Mouse (Mus musculus) MEL (cell line): ENCODE data around the gene Serpinf1. TPM values are rescaled to one million over a fixed set of nuclear protein-coding genes. Genes with fewer than 3 reads are reported as not detected.

Experiments
- DNase-seq: peaks from one replicate; pipeline ENCODE4 v3.0.0; 2011; ENCODE audit warnings: low read depth, low spot score
- H3K27ac ChIP-seq: 2 replicates; pipeline ENCODE4 v1.5.1; 2012; ENCODE audit warnings: low read depth, mild to moderate bottlenecking, control low read depth, low read length, moderate library complexity; ENCODE audit not compliant: control insufficient read depth
- H3K27me3 ChIP-seq, 2 experiments: fragments of 150-350 bp in 1 of 2; sonication (generic) in 1 of 2; 2 replicates each; pipeline ENCODE4 v1.6.1; 2012; ENCODE audit warnings: low read length in 2 of 2, mild to moderate bottlenecking in 2 of 2, improper control_type of control experiment in 1 of 2, moderate library complexity in 1 of 2; ENCODE audit not compliant: insufficient read depth in 2 of 2, control insufficient read depth in 1 of 2
- H3K36me3 ChIP-seq, 2 experiments: 2 replicates each; pipeline ENCODE4 v1.6.1; 2012 to 2014; ENCODE audit warnings: low read length in 2 of 2, improper control_type of control experiment in 1 of 2, inconsistent platforms in 1 of 2, mild to moderate bottlenecking in 1 of 2; ENCODE audit not compliant: insufficient read depth in 2 of 2, control insufficient read depth in 1 of 2
- H3K4me1 ChIP-seq, 2 experiments: fragments of 150-350 bp in 1 of 2; sonication (generic) in 1 of 2; 2 replicates each; pipeline ENCODE4 v1.6.1; 2012; ENCODE audit warnings: low read length in 2 of 2, improper control_type of control experiment in 1 of 2, mild to moderate bottlenecking in 1 of 2; ENCODE audit not compliant: insufficient read depth in 2 of 2, control insufficient read depth in 1 of 2
- H3K4me3 ChIP-seq, 2 experiments: fragments of 150-350 bp in 1 of 2; sonication (generic) in 1 of 2; 2 replicates each; pipeline ENCODE4 v1.5.1; 2012; ENCODE audit warnings: low read depth in 2 of 2, low read length in 2 of 2, mild to moderate bottlenecking in 2 of 2, moderate library complexity in 2 of 2, control low read depth in 1 of 2, improper control_type of control experiment in 1 of 2; ENCODE audit not compliant: control insufficient read depth in 1 of 2, insufficient read depth in 1 of 2
- H3K79me2 ChIP-seq: 2 replicates; pipeline ENCODE4 v1.6.1; 2012; ENCODE audit warnings: mild to moderate bottlenecking, low read length, moderate library complexity; ENCODE audit not compliant: control insufficient read depth, poor library complexity, insufficient read depth
- H3K9ac ChIP-seq: 2 replicates; pipeline ENCODE4 v1.6.1; 2012; ENCODE audit warnings: low read depth, mild to moderate bottlenecking, control low read depth, low read length, moderate library complexity; ENCODE audit not compliant: control insufficient read depth, poor library complexity, severe bottlenecking
- H3K9me3 ChIP-seq: fragments of 150-350 bp; sonication (generic); replicated peaks from 2 replicates; pipeline ENCODE4 v1.6.1; 2012; ENCODE audit warnings: mild to moderate bottlenecking, low read length, improper control_type of control experiment, moderate library complexity; ENCODE audit not compliant: insufficient read depth
- CHD2 ChIP-seq: IDR thresholded peaks from 2 replicates; pipeline ENCODE4 v1.6.1; 2011; ENCODE audit warnings: low read length, improper control_type of control experiment
- CTCF ChIP-seq, 3 experiments: IDR thresholded peaks in 2 of 3; conservative IDR thresholded peaks in 1 of 3; 2 replicates each; pipeline ENCODE4 v1.5.1; 2011 to 2012; ENCODE audit warnings: low read length in 3 of 3, low read depth in 2 of 3, mild to moderate bottlenecking in 2 of 3, improper control_type of control experiment in 1 of 3, inconsistent platforms in 1 of 3, mixed read lengths in 1 of 3, moderate library complexity in 1 of 3; ENCODE audit not compliant: control insufficient read depth in 1 of 3, insufficient read depth in 1 of 3, poor library complexity in 1 of 3, severe bottlenecking in 1 of 3
- ELF1 ChIP-seq: IDR thresholded peaks from 2 replicates; pipeline ENCODE4 v1.6.1; 2014; ENCODE audit warnings: low read depth, mild to moderate bottlenecking, inconsistent platforms, low read length, improper control_type of control experiment, moderate library complexity
- EP300 ChIP-seq, 2 experiments: IDR thresholded peaks; 2 replicates each; pipeline ENCODE4 v1.6.1; 2011; ENCODE audit warnings: improper control_type of control experiment in 2 of 2, low read length in 2 of 2, low read depth in 1 of 2, mild to moderate bottlenecking in 1 of 2
- GATA1 ChIP-seq: IDR thresholded peaks from 2 replicates; pipeline ENCODE4 v1.6.1; 2011; ENCODE audit warnings: low read depth, low read length, improper control_type of control experiment
- HCFC1 ChIP-seq: IDR thresholded peaks from 2 replicates; pipeline ENCODE4 v1.6.1; 2012; ENCODE audit warnings: low read depth, mild to moderate bottlenecking, inconsistent platforms, low read length, improper control_type of control experiment, moderate library complexity
- JUND ChIP-seq: IDR thresholded peaks from 2 replicates; pipeline ENCODE4 v1.6.1; 2011; ENCODE audit warnings: low read depth, mild to moderate bottlenecking, improper control_type of control experiment, low read length
- KAT2A ChIP-seq: conservative IDR thresholded peaks from 2 replicates; pipeline ENCODE4 v1.6.1; 2012; ENCODE audit warnings: low read depth, low read length, improper control_type of control experiment, inconsistent platforms
- MAX ChIP-seq: IDR thresholded peaks from 2 replicates; pipeline ENCODE4 v1.6.1; 2011; ENCODE audit warnings: low read length, improper control_type of control experiment
- MAZ ChIP-seq: IDR thresholded peaks from 2 replicates; pipeline ENCODE4 v1.6.1; 2012; ENCODE audit warnings: low read depth, mild to moderate bottlenecking, inconsistent platforms, low read length, improper control_type of control experiment
- MXI1 ChIP-seq: IDR thresholded peaks from 2 replicates; pipeline ENCODE4 v1.6.1; 2011; ENCODE audit warnings: mild to moderate bottlenecking, low read depth, low read length, improper control_type of control experiment
- MYC ChIP-seq: IDR thresholded peaks from 2 replicates; pipeline ENCODE4 v1.6.1; 2011; ENCODE audit warnings: low read depth, mild to moderate bottlenecking, low read length, improper control_type of control experiment, moderate library complexity
- NELFE ChIP-seq: IDR thresholded peaks from 2 replicates; pipeline ENCODE4 v1.6.1; 2011; ENCODE audit warnings: low read depth, low read length, improper control_type of control experiment
- POLR2A ChIP-seq, 2 experiments: IDR thresholded peaks; 2 replicates each; pipeline ENCODE4 v1.6.1; 2011 to 2012; ENCODE audit warnings: low read length in 2 of 2, mild to moderate bottlenecking in 2 of 2, control low read depth in 1 of 2, improper control_type of control experiment in 1 of 2, low read depth in 1 of 2, moderate library complexity in 1 of 2; ENCODE audit not compliant: control insufficient read depth in 1 of 2, insufficient read depth in 1 of 2, poor library complexity in 1 of 2
- POLR2AphosphoS2 ChIP-seq: IDR thresholded peaks from 2 replicates; pipeline ENCODE4 v1.6.1; 2011; ENCODE audit warnings: low read length, improper control_type of control experiment
- SIN3A ChIP-seq: IDR thresholded peaks from 2 replicates; pipeline ENCODE4 v1.6.1; 2012; ENCODE audit warnings: low read length, improper control_type of control experiment, inconsistent platforms
- UBTF ChIP-seq: IDR thresholded peaks from 2 replicates; pipeline ENCODE4 v1.6.1; 2012; ENCODE audit warnings: low read depth, mild to moderate bottlenecking, inconsistent platforms, low read length, improper control_type of control experiment, moderate library complexity, borderline replicate concordance; ENCODE audit not compliant: insufficient read depth
- USF1 ChIP-seq: IDR thresholded peaks from 2 replicates; pipeline ENCODE4 v1.6.1; 2014; ENCODE audit warnings: low read depth, mild to moderate bottlenecking, inconsistent platforms, low read length, improper control_type of control experiment, moderate library complexity
- USF2 ChIP-seq, 2 experiments: IDR thresholded peaks; 2 replicates each; pipeline ENCODE4 v1.6.1; 2011 to 2012; ENCODE audit warnings: improper control_type of control experiment in 2 of 2, low read length in 2 of 2, borderline replicate concordance in 1 of 2, inconsistent platforms in 1 of 2, low read depth in 1 of 2, mild to moderate bottlenecking in 1 of 2; ENCODE audit not compliant: insufficient read depth in 1 of 2
- ZC3H11A ChIP-seq: IDR thresholded peaks from 2 replicates; pipeline ENCODE4 v1.6.1; 2012; ENCODE audit warnings: low read depth, mild to moderate bottlenecking, inconsistent platforms, low read length, improper control_type of control experiment
- ZKSCAN1 ChIP-seq: IDR thresholded peaks from 2 replicates; pipeline ENCODE4 v1.6.1; 2012; ENCODE audit warnings: low read depth, mild to moderate bottlenecking, inconsistent platforms, low read length, improper control_type of control experiment, moderate library complexity
- ZMIZ1 ChIP-seq: IDR thresholded peaks from 2 replicates; pipeline ENCODE4 v1.6.1; 2012; ENCODE audit warnings: low read depth, mild to moderate bottlenecking, inconsistent platforms, low read length, improper control_type of control experiment, moderate library complexity
- polyA plus RNA-seq, 2 experiments: library from polyadenylated mRNA; stranded (reverse) in 1 of 2; unstranded in 1 of 2; fragments of >175 nt in 1 of 2; fragments of >200 nt in 1 of 2; gene quantifications; 2 replicates each; pipeline versions ENCODE4 v1.2.1 to v1.2.4; 2012; ENCODE audit warnings: low replicate concordance in 2 of 2, low read depth in 1 of 2; ENCODE audit not compliant: insufficient read length in 2 of 2, insufficient read depth in 1 of 2, missing spikeins in 1 of 2
- total RNA-seq: library from RNA; depleted of rRNA; stranded (reverse); fragments of 300-350 nt; gene quantifications from 2 replicates; pipeline ENCODE4 v1.2.3, GENCODE M21; 2012

The Serpinf1 gene
- total and polyA plus RNA-seq, 3 experiments = 0.36 TPM; not detected in 2

DNA sequence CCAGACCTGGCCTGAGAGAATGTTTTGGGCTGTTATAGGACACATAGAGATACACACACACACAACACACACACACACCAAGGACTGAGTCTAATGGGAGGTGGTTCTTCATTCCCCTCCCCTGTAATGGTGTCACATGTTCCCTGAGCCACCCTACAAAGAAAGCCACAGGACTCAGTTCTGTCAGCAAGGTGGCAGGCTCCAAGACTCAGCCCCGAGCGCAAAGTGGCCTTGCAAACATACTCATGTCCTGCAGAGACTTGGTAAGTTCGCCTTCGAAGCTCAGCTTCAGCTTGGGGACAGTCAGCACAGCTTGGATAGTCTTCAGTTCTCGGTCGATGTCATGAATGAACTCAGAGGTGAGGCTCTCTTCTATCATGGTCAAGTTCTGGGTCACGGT is 11.9 kb downstream of the Serpinf1 start:
- TF ChIP-seq HCFC1 (no peak), MXI1 (no peak), NELFE (no peak), POLR2AphosphoS2 (no peak), GATA1 (no peak), MAZ (no peak), ZC3H11A (no peak), UBTF (no peak), KAT2A (no peak), CHD2 (no peak), USF2 (IDR thresholded peaks at IDR 0.05; ENCODE audit: borderline replicate concordance in 1 of 2, insufficient read depth in 1 of 2, low read depth in 1 of 2, low read length in 2 of 2) (no peak), ELF1 (no peak), USF1 (no peak), ZKSCAN1 (no peak), EP300 (IDR thresholded peaks at IDR 0.05; ENCODE audit: low read depth in 1 of 2, low read length in 2 of 2) (no peak), JUND (no peak)
- Histone ChIP-seq H3K36me3 (no peaks in the 10 kb centered on the region), H3K9ac (no peak overlapping the region), H3K9me3 (no peaks in the 10 kb centered on the region), H3K27ac (no peak overlapping the region), H3K4me3 (no peak overlapping the region), H3K27me3 (no peaks in the 10 kb centered on the region), H3K79me2 (no peaks in the 10 kb centered on the region), H3K4me1 (peaks cover 0 to 10% of the 10 kb centered on the region in 2 experiments; a peak in 2 of 4 replicates)
- no peak for DNase-seq

DNA sequence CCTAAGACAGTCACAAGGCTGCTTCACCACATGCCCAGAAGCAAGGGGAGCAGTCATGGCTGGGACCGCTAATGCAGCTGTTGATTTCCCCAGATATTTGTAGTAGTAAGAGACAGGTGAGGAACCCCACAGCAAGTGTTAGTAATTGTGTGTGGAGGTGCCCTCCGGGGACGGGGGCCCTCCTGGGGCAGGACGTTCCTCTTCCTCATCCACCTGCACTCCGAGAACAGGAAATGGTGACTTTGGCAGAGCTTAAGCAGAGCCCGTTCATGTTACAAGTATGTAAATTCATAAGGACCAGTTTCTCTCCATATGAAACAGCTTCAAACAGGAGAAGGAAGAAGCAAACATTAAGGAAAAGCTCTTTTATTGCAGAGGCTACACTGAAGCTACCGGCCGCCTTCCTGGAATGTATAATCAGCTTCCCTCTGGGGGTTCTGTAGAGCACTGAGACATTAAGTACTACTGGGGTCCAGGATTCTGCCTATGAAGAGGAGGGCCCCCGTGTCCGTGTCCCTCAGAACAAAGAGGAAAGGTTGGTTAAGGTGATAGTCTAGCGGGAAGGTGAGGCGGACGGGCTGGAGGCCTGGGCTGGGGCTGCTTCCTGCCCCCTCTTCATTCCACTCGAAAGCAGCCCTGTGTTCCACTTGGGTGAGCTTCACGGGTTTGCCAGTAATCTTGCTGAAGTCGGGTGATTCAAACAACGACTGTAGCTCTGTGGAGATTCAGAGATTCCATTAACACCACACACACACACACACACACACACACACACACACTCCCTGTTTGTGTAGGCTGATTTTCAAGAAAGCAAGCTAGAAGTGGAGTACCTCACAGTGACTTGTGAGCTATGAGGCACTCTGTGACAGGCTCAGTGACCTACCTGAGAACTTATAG is 12.6 kb downstream of the Serpinf1 start:
- Histone ChIP-seq H3K27ac (no peak overlapping the region), H3K9me3 (no peaks in the 10 kb centered on the region), H3K79me2 (no peaks in the 10 kb centered on the region), H3K4me1 (peaks cover 0 to 4% of the 10 kb centered on the region in 2 experiments; a peak in 2 of 4 replicates), H3K9ac (no peak overlapping the region), H3K27me3 (no peaks in the 10 kb centered on the region), H3K36me3 (no peaks in the 10 kb centered on the region), H3K4me3 (no peak overlapping the region)
- DNase-seq = no peak
- TF ChIP-seq ZMIZ1 (no peak), SIN3A (no peak), MYC (no peak), CTCF (IDR thresholded peaks at IDR 0.05 in 2 of 3, conservative IDR thresholded peaks at IDR 0.05 in 1 of 3; ENCODE audit: control insufficient read depth in 1 of 3, insufficient read depth in 1 of 3, low read depth in 2 of 3, low read length in 3 of 3, poor library complexity in 1 of 3, severe bottlenecking in 1 of 3) (no peak), GATA1 (no peak), MAX (no peak), POLR2A (IDR thresholded peaks at IDR 0.05; ENCODE audit: control insufficient read depth in 1 of 2, insufficient read depth in 1 of 2, low read depth in 1 of 2, low read length in 2 of 2, poor library complexity in 1 of 2) (no peak), ZKSCAN1 (no peak)
